8 mouse cellular contexts compared by ENCODE assay signal in genomic region chr1:165707640-165708322, GRCm38 (mm10). TPM values are rescaled to one million over a fixed set of nuclear protein-coding genes. Genes with fewer than 3 reads are reported as not detected.
DNase-seq lines count a peak whose midpoint lies in the region; ATAC-seq and TF ChIP-seq lines count a peak whose summit lies in the region.

No protein-coding gene starts in this region.

- peak overlapping the region; percentile 58 for H3K4me3 ChIP-seq in lung, embryonic 14.5 days (ENCODE audit: low read depth, low read length)

- TF ChIP-seq CTCF in lung, embryonic 14.5 days (IDR thresholded peaks at IDR 0.05; ENCODE audit: low read depth), result 0 out of 2 replicates have a peak, but pooled peaks have one; percentile 23

- peak overlapping the region; percentile 74 for H3K4me2 ChIP-seq in lung, embryonic 14.5 days

- peaks cover 12% of the 10 kb centered on the region; the same call in 1 of the 2 replicates for H3K4me1 ChIP-seq in lung, embryonic 14.5 days (ENCODE audit: insufficient read depth)

- no peaks in the 10 kb centered on the region for H3K27me3 ChIP-seq in lung, embryonic 14.5 days (ENCODE audit: insufficient read depth, low read length)

- peak; percentile 68 to 85 for DNase-seq in adrenal gland, adult (ENCODE audit: inconsistent age in 2 of 2, low spot score in 1 of 2)
- DNase-seq in adrenal gland, adult 8-10 months, result no peak
- peak; percentile 89 to 94 for DNase-seq in heart, adult 18-20 months
- DNase-seq in kidney, adult 11 months, result peak; percentile 47
- DNase-seq in lung, embryonic 14.5 days, result peak; percentile 88
- DNase-seq in urinary bladder, postnatal 14 days (ENCODE audit: low spot score), result peak; percentile 71

- peak; percentile 27 for ATAC-seq in common myeloid progenitor, adult 5-6 weeks (replicated peaks; ENCODE audit: low read depth, poor library complexity, severe bottlenecking)
- ATAC-seq in lung, embryonic 14.5 days (ENCODE audit: insufficient read depth), result peak; percentile 95
- peak; percentile 43 for ATAC-seq in neutrophil, adult 5-6 weeks (ENCODE audit: extremely low read depth, insufficient number of reproducible peaks, low FRiP score, poor library complexity, severe bottlenecking)

- H3K27ac ChIP-seq in lung, embryonic 14.5 days (ENCODE audit: low read depth), result peak overlapping the region; percentile 72; the same call in 1 of the 2 replicates

- H3K36me3 ChIP-seq in lung, embryonic 14.5 days (ENCODE audit: insufficient read depth), result no peaks in the 10 kb centered on the region

- H3K9ac ChIP-seq in lung, embryonic 14.5 days, result peak overlapping the region; percentile 72

- H3K9me3 ChIP-seq in lung, embryonic 14.5 days (ENCODE audit: low read depth, low read length), result no peaks in the 10 kb centered on the region

- under 1% methylated on average over 47 of the region's 47 CpGs for WGBS in lung, embryonic 14.5 days

RNA-seq across cellular contexts. Expression of gene Rcsd1, which starts 1.8 kb away (rescaled TPM):
- 10 to 100 TPM; 15.2 to 23.8 (median 18.2) TPM for total RNA-seq in adrenal gland, adult 8-10 months (2022)
- total RNA-seq in common myeloid progenitor, adult 5-6 weeks (2017), result 83.0 and 83.6 TPM in 2 replicates
- total RNA-seq in heart, adult 18-20 months (2021), result 10 to 100 TPM; 66.6 to 67.6 TPM
- 22.9 and 25.2 TPM in 2 replicates for polyA plus RNA-seq in lung, embryonic 14.5 days (2014; fragmentation: Nextera tagmentation; extraction: Ambion mirVana)
- total RNA-seq in neutrophil, adult 5-6 weeks (2017), result 371 and 393 TPM in 2 replicates

RNA-seq across cellular contexts. Expression of gene Creg1, which starts 55.8 kb away (rescaled TPM):
- total RNA-seq in adrenal gland, adult 8-10 months (2022), result 10 to 100 TPM; 46.5 to 65.7 (median 56.5) TPM
- 142 and 144 TPM in 2 replicates for total RNA-seq in common myeloid progenitor, adult 5-6 weeks (2017)
- total RNA-seq in heart, adult 18-20 months (2021), result 10 to 100 TPM; 88.6 to 92.2 TPM
- polyA plus RNA-seq in lung, embryonic 14.5 days (2014; fragmentation: Nextera tagmentation; extraction: Ambion mirVana), result 54.3 and 58.3 TPM in 2 replicates
- total RNA-seq in neutrophil, adult 5-6 weeks (2017), result 78.8 and 92.3 TPM in 2 replicates

Comparison
In these comparisons a context has a peak if more than half of its experiments do, and no peak if none do; other contexts are left out.
1. ATAC-seq: peak in every context shown above with its lines; median percentile 95 in lung, embryonic 14.5 days; 43 in neutrophil, adult 5-6 weeks; 27 in common myeloid progenitor, adult 5-6 weeks.